Mouse (Mus musculus): ENCODE data around the gene Accsl. TPM values are rescaled to one million over a fixed set of nuclear protein-coding genes. Genes with fewer than 3 reads are reported as not detected.

Gene Accsl
- total and polyA plus RNA-seq, 3 experiments = not detected

- DNase-seq (ENCODE audit: low spot score) = no peak
Measured at GRCm38 (mm10) chr2:93880981-93881380, 12.0 kb upstream of the Accsl start.

GRCm38 (mm10) chr2:93880450-93880849, 11.5 kb upstream of the Accsl start:
- no peak overlapping the region for H3K4me3 ChIP-seq (ENCODE audit: low read depth, low read length)
- peaks cover 12% of the 10 kb centered on the region for H3K27me3 ChIP-seq (ENCODE audit: insufficient read depth, low read length)
- no peak for DNase-seq (ENCODE audit: low spot score)
- TF ChIP-seq GATA1 (IDR thresholded peaks at IDR 0.05; ENCODE audit: borderline replicate concordance, low read length) = no peak
- no peaks in the 10 kb centered on the region; the same call in 1 of the 2 replicates for H3K4me1 ChIP-seq (ENCODE audit: insufficient read depth, low read depth, low read length)
- H3K9me3 ChIP-seq (replicated peaks) = no peaks in the 10 kb centered on the region
- no peak for ATAC-seq (ENCODE audit: extremely low read depth, insufficient number of reproducible peaks, low FRiP score, poor library complexity, severe bottlenecking)
- no peaks in the 10 kb centered on the region for H3K36me3 ChIP-seq (replicated peaks)

More at GRCm38 (mm10) chr2:93880981-93881380, 12.0 kb upstream of the Accsl start:
- Histone ChIP-seq H3K36me3 (replicated peaks) (no peaks in the 10 kb centered on the region), H3K27me3 (ENCODE audit: insufficient read depth, low read length) (peaks cover 8% of the 10 kb centered on the region), H3K4me3 (ENCODE audit: low read depth, low read length) (no peak overlapping the region), H3K9me3 (replicated peaks) (no peaks in the 10 kb centered on the region), H3K4me1 (ENCODE audit: insufficient read depth, low read depth, low read length) (no peaks in the 10 kb centered on the region; the same call in 1 of the 2 replicates)
- no peak for ATAC-seq (ENCODE audit: extremely low read depth, insufficient number of reproducible peaks, low FRiP score, poor library complexity, severe bottlenecking)
- TF ChIP-seq GATA1 (IDR thresholded peaks at IDR 0.05; ENCODE audit: borderline replicate concordance, low read length) = no peak
- TF ChIP-seq CTCF (IDR thresholded peaks at IDR 0.05; ENCODE audit: low read depth, low read length) = no peak
- no peak for TF ChIP-seq TAL1 (conservative IDR thresholded peaks at IDR 0.05; ENCODE audit: low read depth, low read length)
- TF ChIP-seq POLR2AphosphoS5 (IDR thresholded peaks at IDR 0.05; ENCODE audit: insufficient replicate concordance, low read depth, low read length) = no peak
- no peak for TF ChIP-seq GATA2 (IDR thresholded peaks at IDR 0.05; ENCODE audit: borderline replicate concordance, low read depth, low read length)

GRCm38 (mm10) chr2:93877005-93877404, 8.0 kb upstream of the Accsl start:
- ATAC-seq (ENCODE audit: extremely low read depth, insufficient number of reproducible peaks, low FRiP score, poor library complexity, severe bottlenecking) (no peak), DNase-seq (ENCODE audit: low spot score) (no peak)
- no peaks in the 10 kb centered on the region for H3K9me3 ChIP-seq (replicated peaks)
- H3K36me3 ChIP-seq (replicated peaks) = no peaks in the 10 kb centered on the region
- TF ChIP-seq GATA1 (IDR thresholded peaks at IDR 0.05; ENCODE audit: borderline replicate concordance, low read length) = no peak
- TF ChIP-seq GATA2 (IDR thresholded peaks at IDR 0.05; ENCODE audit: borderline replicate concordance, low read depth, low read length) = no peak
- no peak for TF ChIP-seq TAL1 (conservative IDR thresholded peaks at IDR 0.05; ENCODE audit: low read depth, low read length)
- TF ChIP-seq POLR2AphosphoS5 (IDR thresholded peaks at IDR 0.05; ENCODE audit: insufficient replicate concordance, low read depth, low read length) = no peak
- TF ChIP-seq CTCF (IDR thresholded peaks at IDR 0.05; ENCODE audit: low read depth, low read length) = no peak
- H3K27me3 ChIP-seq (ENCODE audit: insufficient read depth, low read length) = peaks cover 13% of the 10 kb centered on the region
- H3K4me3 ChIP-seq (ENCODE audit: low read depth, low read length) = no peak overlapping the region
- no peaks in the 10 kb centered on the region for H3K4me1 ChIP-seq (ENCODE audit: insufficient read depth, low read depth, low read length)

- TF ChIP-seq TAL1 (conservative IDR thresholded peaks at IDR 0.05; ENCODE audit: low read depth, low read length) = no peak
- no peak for TF ChIP-seq GATA2 (IDR thresholded peaks at IDR 0.05; ENCODE audit: borderline replicate concordance, low read depth, low read length)
- no peak for TF ChIP-seq GATA1 (IDR thresholded peaks at IDR 0.05; ENCODE audit: borderline replicate concordance, low read length)
- TF ChIP-seq CTCF (IDR thresholded peaks at IDR 0.05; ENCODE audit: low read depth, low read length) = no peak
Measured at GRCm38 (mm10) chr2:93874606-93875005, 5.6 kb upstream of the Accsl start.

GRCm38 (mm10) chr2:93874227-93874514, 5.2 kb upstream of the Accsl start:
- H3K9me3 ChIP-seq (replicated peaks) = no peaks in the 10 kb centered on the region
- ATAC-seq (ENCODE audit: extremely low read depth, insufficient number of reproducible peaks, low FRiP score, poor library complexity, severe bottlenecking) (no peak), DNase-seq (ENCODE audit: low spot score) (no peak)
- H3K4me3 ChIP-seq (ENCODE audit: low read depth, low read length) = no peak overlapping the region
- no peaks in the 10 kb centered on the region for H3K4me1 ChIP-seq (ENCODE audit: insufficient read depth, low read depth, low read length)
- no peaks in the 10 kb centered on the region for H3K36me3 ChIP-seq (replicated peaks)
- H3K27me3 ChIP-seq (ENCODE audit: insufficient read depth, low read length) = peaks cover 18% of the 10 kb centered on the region
- TF ChIP-seq GATA2 (IDR thresholded peaks at IDR 0.05; ENCODE audit: borderline replicate concordance, low read depth, low read length) (no peak), CTCF (IDR thresholded peaks at IDR 0.05; ENCODE audit: low read depth, low read length) (no peak)

More at GRCm38 (mm10) chr2:93874606-93875005, 5.6 kb upstream of the Accsl start:
- DNase-seq (ENCODE audit: low spot score) (no peak), ATAC-seq (ENCODE audit: extremely low read depth, insufficient number of reproducible peaks, low FRiP score, poor library complexity, severe bottlenecking) (no peak)
- Histone ChIP-seq H3K4me3 (ENCODE audit: low read depth, low read length) (no peak overlapping the region), H3K27me3 (ENCODE audit: insufficient read depth, low read length) (peaks cover 13% of the 10 kb centered on the region), H3K36me3 (replicated peaks) (no peaks in the 10 kb centered on the region), H3K9me3 (replicated peaks) (no peaks in the 10 kb centered on the region), H3K4me1 (ENCODE audit: insufficient read depth, low read depth, low read length) (no peaks in the 10 kb centered on the region)

- Histone ChIP-seq H3K36me3 (replicated peaks) (no peaks in the 10 kb centered on the region), H3K4me1 (ENCODE audit: insufficient read depth, low read depth, low read length) (no peaks in the 10 kb centered on the region), H3K27me3 (ENCODE audit: insufficient read depth, low read length) (peaks cover 22% of the 10 kb centered on the region), H3K4me3 (ENCODE audit: low read depth, low read length) (no peak overlapping the region), H3K9me3 (replicated peaks) (no peaks in the 10 kb centered on the region)
- no peak for DNase-seq (ENCODE audit: low spot score)
- TF ChIP-seq CTCF (IDR thresholded peaks at IDR 0.05; ENCODE audit: low read depth, low read length) (no peak), GATA1 (IDR thresholded peaks at IDR 0.05; ENCODE audit: borderline replicate concordance, low read length) (no peak), GATA2 (IDR thresholded peaks at IDR 0.05; ENCODE audit: borderline replicate concordance, low read depth, low read length) (no peak), TAL1 (conservative IDR thresholded peaks at IDR 0.05; ENCODE audit: low read depth, low read length) (no peak)
- no peak; the same call in 1 of the 2 replicates for ATAC-seq (ENCODE audit: extremely low read depth, insufficient number of reproducible peaks, low FRiP score, poor library complexity, severe bottlenecking)
Measured at GRCm38 (mm10) chr2:93873449-93874226, 4.7 kb upstream of the Accsl start.

GRCm38 (mm10) chr2:93872257-93872656, 3.3 kb upstream of the Accsl start:
- no peak overlapping the region for H3K4me3 ChIP-seq (ENCODE audit: low read depth, low read length)
- H3K4me1 ChIP-seq (ENCODE audit: insufficient read depth, low read depth, low read length) = no peaks in the 10 kb centered on the region
- ATAC-seq (ENCODE audit: extremely low read depth, insufficient number of reproducible peaks, low FRiP score, poor library complexity, severe bottlenecking) (no peak), DNase-seq (ENCODE audit: low spot score) (no peak)
- peaks cover 33% of the 10 kb centered on the region for H3K27me3 ChIP-seq (ENCODE audit: insufficient read depth, low read length)
- no peak for TF ChIP-seq CTCF (IDR thresholded peaks at IDR 0.05; ENCODE audit: low read depth, low read length)
- no peak for TF ChIP-seq POLR2AphosphoS5 (IDR thresholded peaks at IDR 0.05; ENCODE audit: insufficient replicate concordance, low read depth, low read length)
- TF ChIP-seq GATA1 (IDR thresholded peaks at IDR 0.05; ENCODE audit: borderline replicate concordance, low read length) = no peak
- no peak for TF ChIP-seq TAL1 (conservative IDR thresholded peaks at IDR 0.05; ENCODE audit: low read depth, low read length)
- TF ChIP-seq GATA2 (IDR thresholded peaks at IDR 0.05; ENCODE audit: borderline replicate concordance, low read depth, low read length) = no peak
- H3K36me3 ChIP-seq (replicated peaks) = no peaks in the 10 kb centered on the region
- H3K9me3 ChIP-seq (replicated peaks) = no peaks in the 10 kb centered on the region
